Mouse (Mus musculus) left cerebral cortex, adult 18-20 months (tissue): Measurements from ENCODE around the gene Ndufs7. TPM values are rescaled to one million over a fixed set of nuclear protein-coding genes. Genes with fewer than 3 reads are reported as not detected.
"Not testable (repeated sequence)": the region's sequence is repeated elsewhere in the genome, so short reads cannot be mapped to it uniquely, and the experiment has no call there.

Source experiments
- DNase-seq, 2 experiments: peaks; one replicate each; pipeline ENCODE4 v3.0.0; 2021 to 2022; ENCODE audit warnings: low spot score in 2 of 2, mixed read lengths in 1 of 2
- long read RNA-seq, 2 experiments: library from polyadenylated mRNA; stranded (forward); transcript quantifications; one replicate each; pipeline ENCODE4 v2.0.0; 2021
- total RNA-seq, 2 experiments: library from RNA; stranded (reverse); gene quantifications; 2 replicates each; pipeline ENCODE4 v1.2.3; 2021

Gene Ndufs7
- 100 to 1,000 TPM; 219 to 232 TPM for total RNA-seq
- long read RNA-seq, experiment 1, transcript Ndufs7-201 (8 exons, 758 nt) = major isoform, 155 of 214 reads
- long read RNA-seq, experiment 1, transcript Ndufs7-206 (8 exons, 722 nt) = minor isoform, 5 of 214 reads
- long read RNA-seq, experiment 1, partial matches to known transcripts = 41 of 214 reads
- long read RNA-seq, experiment 1, other reads (novel, unspliced or antisense) = 12 of 214 reads
- long read RNA-seq, experiment 2, transcript Ndufs7-206 (8 exons, 722 nt) = minor isoform, 5 of 280 reads
- long read RNA-seq, experiment 2, transcript Ndufs7-201 (8 exons, 758 nt) = major isoform, 174 of 280 reads
- long read RNA-seq, experiment 2, partial matches to known transcripts = 88 of 280 reads
- long read RNA-seq, experiment 2, other reads (novel, unspliced or antisense) = 12 of 280 reads

GRCm38 (mm10) chr10:80248971-80249640 is at the start of gene Ndufs7:
Gene Ndufs7 (plus strand): TSS chr10:80249121.
- peak; percentile 94 to 95 for DNase-seq

GRCm38 (mm10) chr10:80199440-80200008 is 49.4 kb upstream of the Ndufs7 start:
- DNase-seq = peak; percentile 74 to 80

GRCm38 (mm10) chr10:80200485-80200884 is 48.4 kb upstream of the Ndufs7 start:
- no peak for DNase-seq

GRCm38 (mm10) chr10:80204055-80204454 is 44.9 kb upstream of the Ndufs7 start:
- DNase-seq = no peak

GRCm38 (mm10) chr10:80207201-80207600 is 41.7 kb upstream of the Ndufs7 start:
- DNase-seq = no peak

- no peak for DNase-seq
Observed at GRCm38 (mm10) chr10:80207676-80208075, 41.2 kb upstream of the Ndufs7 start.

- DNase-seq = no peak
Observed at GRCm38 (mm10) chr10:80208248-80208647, 40.7 kb upstream of the Ndufs7 start.

GRCm38 (mm10) chr10:80208841-80209371 is 40.0 kb upstream of the Ndufs7 start:
- DNase-seq = peak; percentile 35 to 56

- not testable (repeated sequence) for DNase-seq
Observed at GRCm38 (mm10) chr10:80211547-80212103, 37.3 kb upstream of the Ndufs7 start.

GRCm38 (mm10) chr10:80215048-80215772 is 33.7 kb upstream of the Ndufs7 start:
- no peak for DNase-seq

GRCm38 (mm10) chr10:80220676-80221075 is 28.2 kb upstream of the Ndufs7 start:
- no peak for DNase-seq

- DNase-seq = not testable (repeated sequence)
Observed at GRCm38 (mm10) chr10:80223137-80223536, 25.8 kb upstream of the Ndufs7 start.

GRCm38 (mm10) chr10:80226071-80226415 is 22.9 kb upstream of the Ndufs7 start:
- no peak for DNase-seq

GRCm38 (mm10) chr10:80226416-80227165 is 22.3 kb upstream of the Ndufs7 start, which contains the start of gene Mum1:
Gene Mum1 (plus strand): TSS chr10:80226434.
- DNase-seq = peak; percentile 98 to 99

GRCm38 (mm10) chr10:80227166-80227539 is 21.8 kb upstream of the Ndufs7 start:
- no peak for DNase-seq

- no peak for DNase-seq
Observed at GRCm38 (mm10) chr10:80227877-80228775, 20.8 kb upstream of the Ndufs7 start.

- DNase-seq = no peak
Observed at GRCm38 (mm10) chr10:80236145-80236825, 12.6 kb upstream of the Ndufs7 start.

- DNase-seq = no peak
Observed at GRCm38 (mm10) chr10:80237020-80237419, 11.9 kb upstream of the Ndufs7 start.
